Mouse (Mus musculus) kidney, embryonic 16.5 days (tissue): ENCODE data around the gene Ceacam9. TPM values are rescaled to one million over a fixed set of nuclear protein-coding genes. Genes with fewer than 3 reads are reported as not detected.

Source experiments
- ATAC-seq: fragments of 200-750 bp; cut with Nextera tagmentation; 2 replicates; pipeline ENCODE4 v1.8.0; 2017; ENCODE audit warnings: moderate TSS enrichment; ENCODE audit not compliant: low FRiP score, low TSS enrichment
- H3K27ac ChIP-seq: fragments of 300-500 bp; sonication (generic); 2 replicates; pipeline ENCODE4 v1.5.1; 2014; ENCODE audit warnings: low read length
- H3K27me3 ChIP-seq: fragments of 300-500 bp; sonication (generic); 2 replicates; pipeline ENCODE4 v1.6.1; 2014; ENCODE audit warnings: low read length, control low read depth, mixed read lengths; ENCODE audit not compliant: insufficient read depth
- H3K36me3 ChIP-seq: fragments of 300-500 bp; sonication (generic); 2 replicates; pipeline ENCODE4 v1.6.1; 2014; ENCODE audit warnings: low read length, control low read depth, mixed read lengths; ENCODE audit not compliant: insufficient read depth
- H3K4me1 ChIP-seq: fragments of 300-500 bp; sonication (generic); 2 replicates; pipeline ENCODE4 v1.6.1; 2014; ENCODE audit warnings: low read length, control low read depth, mixed read lengths; ENCODE audit not compliant: insufficient read depth
- H3K4me2 ChIP-seq: fragments of 300-500 bp; sonication (generic); replicated peaks from 2 replicates; pipeline ENCODE4 v1.6.1; 2014; ENCODE audit warnings: low read depth, low read length
- H3K4me3 ChIP-seq: fragments of 300-500 bp; sonication (generic); 2 replicates; pipeline ENCODE4 v1.5.1; 2014; ENCODE audit warnings: mild to moderate bottlenecking, low read length
- H3K9ac ChIP-seq: fragments of 300-500 bp; sonication (generic); replicated peaks from 2 replicates; pipeline ENCODE4 v1.6.1; 2014; ENCODE audit warnings: low read length
- H3K9me3 ChIP-seq: fragments of 300-500 bp; sonication (generic); 2 replicates; pipeline ENCODE4 v1.6.1; 2016; ENCODE audit warnings: low read length, control low read depth
- WGBS: fragments of 180-500 bp; shearing (Covaris S2); extraction: QIAGEN DNeasy Blood & Tissue Kit; methylation state at CpG from one replicate; pipeline ENCODE4 v1.1.7; 2014; 5-methylcytosine and 5-hydroxymethylcytosine counted together
- polyA plus RNA-seq: library from polyadenylated mRNA; unstranded; fragments of >200 nt; fragmentation: Nextera tagmentation; extraction: Ambion mirVana; gene quantifications from 2 replicates; pipeline ENCODE4 v1.2.1, GENCODE M21; 2015

The Ceacam9 gene
- polyA plus RNA-seq, 1 experiment from 2014 or later, result not detected

DNA sequence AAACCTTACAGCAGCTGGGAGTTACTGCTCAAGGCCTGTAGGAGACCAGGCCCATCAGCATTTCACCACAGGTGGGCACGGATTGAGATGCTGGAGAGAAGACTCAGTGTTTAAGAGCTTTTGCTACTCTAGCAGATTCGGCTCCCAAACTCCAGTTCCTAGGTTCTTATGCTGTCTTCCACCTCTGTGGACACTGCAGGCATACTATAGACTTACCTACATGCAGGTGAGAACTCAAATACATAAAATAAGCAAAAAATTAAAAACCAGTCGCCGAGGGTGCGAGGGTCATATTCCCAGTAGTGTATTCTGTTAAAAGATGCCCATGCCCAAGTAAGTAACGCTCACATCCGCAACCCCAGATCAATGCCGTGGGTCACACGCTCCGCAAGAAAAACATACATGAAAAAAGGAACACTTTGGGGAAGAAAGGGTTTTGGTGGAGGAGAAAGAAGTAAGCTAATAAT, 15.9 kb downstream of the Ceacam9 start:
- Histone ChIP-seq H3K27me3 (no peaks in the 10 kb centered on the region), H3K4me1 (peaks cover 12% of the 10 kb centered on the region), H3K4me3 (peak overlapping the region; percentile 61), H3K36me3 (no peaks in the 10 kb centered on the region), H3K9me3 (no peaks in the 10 kb centered on the region), H3K27ac (no peak overlapping the region), H3K4me2 (peak overlapping the region; percentile 55), H3K9ac (peak overlapping the region; percentile 55)
- 0 out of 2 replicates have a peak, but pooled peaks have one; percentile 12 for ATAC-seq
- 43% methylated on average over 10 of the region's 10 CpGs for WGBS

DNA sequence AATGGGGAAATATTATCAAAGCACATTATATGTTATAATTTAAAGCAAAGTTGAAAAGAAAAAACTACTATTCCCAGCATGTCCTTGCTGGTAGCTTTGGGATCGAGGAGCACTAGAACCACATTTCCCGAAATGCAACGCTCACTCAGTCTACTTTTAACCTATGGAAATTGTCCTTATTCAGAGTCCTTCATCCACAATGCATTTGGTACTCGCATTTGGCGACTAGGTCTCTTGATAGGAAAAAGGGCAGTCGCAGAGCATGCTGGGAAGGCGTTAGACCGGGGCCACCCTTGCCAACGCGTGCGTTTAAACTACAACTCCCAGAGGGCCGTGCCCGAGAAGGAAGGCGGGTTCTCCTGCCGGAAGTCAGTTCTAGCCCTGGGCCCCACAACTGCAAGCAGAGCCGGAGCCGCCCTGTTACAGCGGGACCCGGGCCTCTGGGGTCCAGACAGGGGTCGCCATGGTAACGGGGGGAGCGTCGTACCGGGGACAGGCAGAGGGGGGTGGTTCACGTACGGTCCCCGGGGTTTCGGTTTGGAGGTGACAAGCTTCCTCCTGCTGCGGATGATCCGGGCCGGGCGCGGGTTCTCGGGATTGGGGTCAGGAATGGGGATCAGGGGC, 16.5 kb downstream of the Ceacam9 start, which contains the start of gene Ap2s1:
Gene Ap2s1, plus strand, starts transcription at position 338 of the 624 bp plus-strand sequence.
- H3K9me3 ChIP-seq, result no peaks in the 10 kb centered on the region
- WGBS, result under 1% methylated on average over 34 of the region's 34 CpGs
- peak; percentile 96 for ATAC-seq
- peaks cover 12% of the 10 kb centered on the region for H3K4me1 ChIP-seq
- H3K36me3 ChIP-seq, result peaks cover under 1% of the 10 kb centered on the region; the same call in 1 of the 2 replicates
- H3K9ac ChIP-seq, result peak within 1 kb of the TSS; percentile 92
- H3K4me2 ChIP-seq, result peak within 1 kb of the TSS; percentile 93
- H3K27ac ChIP-seq, result 0 out of 2 replicates have a peak within 1 kb of the TSS, but pooled peaks have one; percentile 11
- H3K27me3 ChIP-seq, result no peaks in the 10 kb centered on the region
- H3K4me3 ChIP-seq, result peak within 1 kb of the TSS; percentile 61

DNA sequence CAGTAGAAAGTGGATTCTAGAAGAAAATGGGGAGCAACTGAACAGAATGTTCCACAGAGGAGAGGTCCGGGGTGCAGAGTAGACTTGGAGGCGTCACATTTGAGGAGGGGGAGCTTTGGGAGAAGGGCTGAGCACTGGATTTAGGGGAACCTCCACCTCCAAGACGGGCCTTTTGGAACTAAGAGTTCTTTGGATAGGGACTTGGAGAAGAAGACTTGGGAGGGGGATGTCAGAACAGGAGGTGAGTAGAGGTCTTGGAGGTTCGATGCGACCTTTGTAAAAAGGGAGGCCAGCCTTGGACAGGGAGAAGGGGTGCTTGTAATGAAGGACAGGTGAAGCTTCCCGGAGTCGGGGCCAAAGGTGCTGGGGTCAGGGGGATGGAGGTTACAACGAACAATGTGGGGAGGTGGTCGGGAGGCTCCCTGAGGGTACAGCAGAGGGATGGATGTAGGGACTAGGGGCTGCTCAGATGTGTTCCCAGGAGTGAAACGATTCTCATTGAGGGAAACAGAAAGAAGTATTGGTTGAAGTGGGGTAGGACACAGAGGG, 17.4 kb downstream of the Ceacam9 start:
- Histone ChIP-seq H3K9me3 (no peaks in the 10 kb centered on the region), H3K4me3 (peak overlapping the region; percentile 61), H3K27me3 (no peaks in the 10 kb centered on the region), H3K4me1 (peaks cover 12% of the 10 kb centered on the region), H3K4me2 (peak overlapping the region; percentile 93), H3K9ac (peak overlapping the region; percentile 92), H3K36me3 (peaks cover 10% of the 10 kb centered on the region), H3K27ac (0 out of 2 replicates have a peak overlapping the region, but pooled peaks have one; percentile 11)
- WGBS, result 53% methylated on average over 10 of the region's 10 CpGs
- no peak for ATAC-seq

GRCm38 (mm10) chr7:16745373-16745772, 23.6 kb downstream of the Ceacam9 start:
- no peak overlapping the region for H3K4me2 ChIP-seq
- WGBS, result 87% methylated on average over 4 of the region's 4 CpGs
- no peaks in the 10 kb centered on the region for H3K9me3 ChIP-seq
- H3K4me3 ChIP-seq, result no peak overlapping the region
- no peak overlapping the region for H3K9ac ChIP-seq
- H3K27ac ChIP-seq, result no peak overlapping the region
- ATAC-seq, result no peak
- H3K27me3 ChIP-seq, result no peaks in the 10 kb centered on the region
- H3K36me3 ChIP-seq, result peaks cover 49% of the 10 kb centered on the region
- no peaks in the 10 kb centered on the region for H3K4me1 ChIP-seq

GRCm38 (mm10) chr7:16746093-16746492, 24.4 kb downstream of the Ceacam9 start:
- Histone ChIP-seq H3K9me3 (no peaks in the 10 kb centered on the region), H3K9ac (no peak overlapping the region), H3K36me3 (peaks cover 49% of the 10 kb centered on the region), H3K27me3 (no peaks in the 10 kb centered on the region), H3K27ac (no peak overlapping the region), H3K4me2 (no peak overlapping the region), H3K4me3 (no peak overlapping the region), H3K4me1 (no peaks in the 10 kb centered on the region)
- ATAC-seq, result peak; percentile 71
- 62% methylated on average over 3 of the region's 3 CpGs for WGBS

- no peak for ATAC-seq
- Histone ChIP-seq H3K4me3 (no peak overlapping the region), H3K4me2 (no peak overlapping the region), H3K27me3 (no peaks in the 10 kb centered on the region), H3K9ac (no peak overlapping the region), H3K4me1 (no peaks in the 10 kb centered on the region), H3K27ac (no peak overlapping the region), H3K36me3 (peaks cover 49% of the 10 kb centered on the region), H3K9me3 (no peaks in the 10 kb centered on the region)
- 92% methylated on average over 6 of the region's 6 CpGs for WGBS
Measured at GRCm38 (mm10) chr7:16747656-16748055, 25.9 kb downstream of the Ceacam9 start.

GRCm38 (mm10) chr7:16752016-16752415, 30.3 kb downstream of the Ceacam9 start:
- H3K4me2 ChIP-seq, result no peak overlapping the region
- H3K4me1 ChIP-seq, result no peaks in the 10 kb centered on the region
- H3K4me3 ChIP-seq, result no peak overlapping the region
- H3K36me3 ChIP-seq, result peaks cover 24% of the 10 kb centered on the region
- H3K9me3 ChIP-seq, result no peaks in the 10 kb centered on the region
- WGBS, result 86% methylated on average over 12 of the region's 12 CpGs
- no peak overlapping the region for H3K9ac ChIP-seq
- no peaks in the 10 kb centered on the region for H3K27me3 ChIP-seq
- ATAC-seq, result no peak
- H3K27ac ChIP-seq, result no peak overlapping the region

GRCm38 (mm10) chr7:16755362-16756017, 33.8 kb downstream of the Ceacam9 start:
- 64% methylated on average over 17 of the region's 17 CpGs for WGBS
- Histone ChIP-seq H3K4me3 (no peak overlapping the region), H3K4me2 (no peak overlapping the region), H3K4me1 (peaks cover 5% of the 10 kb centered on the region), H3K9me3 (no peaks in the 10 kb centered on the region), H3K27ac (no peak overlapping the region), H3K9ac (no peak overlapping the region), H3K36me3 (no peaks in the 10 kb centered on the region), H3K27me3 (no peaks in the 10 kb centered on the region)
- no peak for ATAC-seq

DNA sequence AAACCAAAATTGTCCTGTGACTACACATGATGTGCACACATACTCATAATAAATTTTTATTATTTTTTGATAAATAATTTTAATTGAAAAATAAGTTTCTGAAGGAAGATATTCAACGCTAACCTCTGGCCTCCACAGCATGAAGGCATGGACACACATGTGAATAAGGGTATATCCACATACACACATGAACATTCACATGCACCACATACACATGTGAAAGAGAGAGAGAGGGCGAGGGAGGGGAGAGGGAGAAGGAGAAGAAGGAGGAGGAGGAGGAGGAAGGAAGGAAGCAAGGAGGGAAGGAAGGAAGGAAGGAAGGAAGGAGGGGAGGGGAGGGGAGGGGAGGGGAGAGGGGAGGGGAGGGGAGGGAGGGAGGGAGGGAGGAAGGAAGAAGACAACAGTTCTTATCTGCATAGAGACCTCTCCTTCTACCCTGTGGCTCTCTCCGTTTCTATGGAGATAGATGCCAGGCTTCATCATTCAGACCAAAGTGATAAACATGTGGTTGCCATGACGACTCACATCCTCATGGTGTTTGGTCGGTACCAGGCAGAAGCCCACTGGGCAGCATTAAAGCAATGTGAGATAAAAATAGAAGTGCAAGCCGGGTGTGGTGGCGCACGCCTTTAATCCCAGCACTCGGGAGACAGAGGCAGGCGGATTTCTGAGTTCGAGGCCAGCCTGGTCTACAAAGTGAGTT, 37.3 kb downstream of the Ceacam9 start:
- Histone ChIP-seq H3K27me3 (no peaks in the 10 kb centered on the region), H3K36me3 (no peaks in the 10 kb centered on the region), H3K27ac (no peak overlapping the region), H3K4me1 (peaks cover 10% of the 10 kb centered on the region), H3K9ac (no peak overlapping the region), H3K4me3 (no peak overlapping the region), H3K9me3 (no peaks in the 10 kb centered on the region), H3K4me2 (no peak overlapping the region)
- no peak for ATAC-seq
- WGBS, result 78% methylated on average over 10 of the region's 11 CpGs
